Mouse (Mus musculus) ES-Bruce4 (cell line): ENCODE measurements around the gene Nmral1. TPM values are rescaled to one million over a fixed set of nuclear protein-coding genes. Genes with fewer than 3 reads are reported as not detected.

Experiments
- H3K27ac ChIP-seq: 2 replicates; pipeline ENCODE4 v1.5.1; 2012; ENCODE audit warnings: low read length, inconsistent platforms; ENCODE audit not compliant: insufficient read depth
- H3K27me3 ChIP-seq: 2 replicates; pipeline ENCODE4 v1.6.1; 2012; ENCODE audit warnings: mild to moderate bottlenecking, low read length, inconsistent platforms; ENCODE audit not compliant: control insufficient read depth, poor library complexity, insufficient read depth, severe bottlenecking
- H3K36me3 ChIP-seq: 2 replicates; pipeline ENCODE4 v1.6.1; 2012; ENCODE audit warnings: inconsistent platforms, mild to moderate bottlenecking, low read length, moderate library complexity; ENCODE audit not compliant: control insufficient read depth, poor library complexity, insufficient read depth, severe bottlenecking
- H3K4me1 ChIP-seq: one replicate; pipeline ENCODE4 v1.8.1; 2011; ENCODE audit warnings: low read length; ENCODE audit not compliant: control insufficient read depth, insufficient read depth
- H3K4me3 ChIP-seq: 2 replicates; pipeline ENCODE4 v1.5.1; 2011; ENCODE audit warnings: low read depth, mild to moderate bottlenecking, low read length
- H3K9ac ChIP-seq: 2 replicates; pipeline ENCODE4 v1.6.1; 2012; ENCODE audit warnings: low read depth, mild to moderate bottlenecking, inconsistent platforms; ENCODE audit not compliant: poor library complexity, severe bottlenecking
- H3K9me3 ChIP-seq: replicated peaks from 2 replicates; pipeline ENCODE4 v1.6.1; 2012; ENCODE audit warnings: mild to moderate bottlenecking, low read length, inconsistent platforms; ENCODE audit not compliant: control insufficient read depth, poor library complexity, insufficient read depth, severe bottlenecking
- CTCF ChIP-seq: IDR thresholded peaks from one replicate; pipeline ENCODE4 v1.8.1; 2011; ENCODE audit warnings: low read depth, low read length
- EP300 ChIP-seq: IDR thresholded peaks from 2 replicates; pipeline ENCODE4 v1.6.1; 2011; ENCODE audit warnings: low read depth, low read length; ENCODE audit not compliant: insufficient read depth
- POLR2A ChIP-seq: IDR thresholded peaks from one replicate; pipeline ENCODE4 v1.8.1; 2011; ENCODE audit warnings: low read length; ENCODE audit not compliant: insufficient read depth
- polyA plus RNA-seq: library from polyadenylated mRNA; stranded (reverse); fragments of >200 nt; gene quantifications from 2 replicates; pipeline ENCODE4 v1.2.4, GENCODE M21; 2011; ENCODE audit warnings: low read depth; ENCODE audit not compliant: missing spikeins, insufficient read depth, insufficient read length

The Nmral1 gene
- polyA plus RNA-seq, 1 experiment: 15.7 TPM

GRCm38 (mm10) chr16:4727963-4728362 is 8.8 kb upstream of the Nmral1 start:
- no peaks in the 10 kb centered on the region for H3K36me3 ChIP-seq
- H3K9me3 ChIP-seq: no peaks in the 10 kb centered on the region
- H3K9ac ChIP-seq: no peak overlapping the region
- H3K27me3 ChIP-seq: no peaks in the 10 kb centered on the region
- no peak overlapping the region for H3K4me3 ChIP-seq
- H3K4me1 ChIP-seq: no peaks in the 10 kb centered on the region
- no peak for TF ChIP-seq EP300
- TF ChIP-seq POLR2A: no peak
- TF ChIP-seq CTCF: no peak
- H3K27ac ChIP-seq: no peak overlapping the region

- H3K36me3 ChIP-seq: no peaks in the 10 kb centered on the region
- H3K27ac ChIP-seq: no peak overlapping the region
- no peak overlapping the region for H3K9ac ChIP-seq
- TF ChIP-seq EP300: no peak
- H3K9me3 ChIP-seq: no peaks in the 10 kb centered on the region
- no peaks in the 10 kb centered on the region for H3K27me3 ChIP-seq
- H3K4me1 ChIP-seq: no peaks in the 10 kb centered on the region
- H3K4me3 ChIP-seq: no peak overlapping the region
These were observed 8.4 kb upstream of the Nmral1 start for GRCm38 (mm10) chr16:4727526-4727925.

- Histone ChIP-seq H3K36me3 (no peaks in the 10 kb centered on the region), H3K9me3 (no peaks in the 10 kb centered on the region), H3K9ac (peak overlapping the region; percentile 58), H3K4me1 (no peaks in the 10 kb centered on the region), H3K27ac (no peak overlapping the region), H3K27me3 (no peaks in the 10 kb centered on the region), H3K4me3 (peak overlapping the region; percentile 63)
- TF ChIP-seq EP300 (no peak), POLR2A (no peak), CTCF (no peak)
These were observed 7.5 kb upstream of the Nmral1 start for GRCm38 (mm10) chr16:4726528-4727128.

- H3K9me3 ChIP-seq: no peaks in the 10 kb centered on the region
- no peak within 1 kb of the TSS for H3K27ac ChIP-seq
- H3K27me3 ChIP-seq: no peaks in the 10 kb centered on the region
- TF ChIP-seq EP300 (no peak), POLR2A (peak; percentile 96)
- H3K9ac ChIP-seq: peak within 1 kb of the TSS; percentile 58
- H3K4me3 ChIP-seq: peak within 1 kb of the TSS; percentile 63
- H3K4me1 ChIP-seq: no peaks in the 10 kb centered on the region
- H3K36me3 ChIP-seq: no peaks in the 10 kb centered on the region
These were observed 6.8 kb upstream of the Nmral1 start, which contains the start of gene Hmox2 for GRCm38 (mm10) chr16:4725780-4726527. Gene Hmox2, plus strand, starts transcription at chr16:4726361.

- H3K27ac ChIP-seq: no peak overlapping the region
- TF ChIP-seq POLR2A (no peak), EP300 (no peak), CTCF (no peak)
- no peak overlapping the region for H3K4me3 ChIP-seq
These were observed 6.1 kb upstream of the Nmral1 start for GRCm38 (mm10) chr16:4725266-4725665.

GRCm38 (mm10) chr16:4722915-4723209 is 3.7 kb upstream of the Nmral1 start:
- no peak overlapping the region for H3K27ac ChIP-seq
- H3K27me3 ChIP-seq: no peaks in the 10 kb centered on the region
- no peaks in the 10 kb centered on the region for H3K4me1 ChIP-seq
- H3K36me3 ChIP-seq: no peaks in the 10 kb centered on the region
- H3K4me3 ChIP-seq: no peak overlapping the region
- TF ChIP-seq CTCF: no peak
- no peak for TF ChIP-seq EP300
- no peak for TF ChIP-seq POLR2A
- no peak overlapping the region for H3K9ac ChIP-seq
- H3K9me3 ChIP-seq: no peaks in the 10 kb centered on the region

More at GRCm38 (mm10) chr16:4725266-4725665, 6.1 kb upstream of the Nmral1 start:
- Histone ChIP-seq H3K36me3 (no peaks in the 10 kb centered on the region), H3K4me1 (no peaks in the 10 kb centered on the region), H3K9me3 (no peaks in the 10 kb centered on the region), H3K9ac (no peak overlapping the region), H3K27me3 (no peaks in the 10 kb centered on the region)
